Mouse (Mus musculus) ZHBTc4 (cell line): ENCODE data around the gene Epop.

Experiments used
- DNase-seq: peaks from one replicate; pipeline ENCODE4 v3.0.0-alpha.2; 2011; ENCODE audit warnings: low read depth, low spot score

Epop gene

GRCm38 (mm10) chr11:97590227-97590960 lies 39.1 kb downstream of the Epop start:
- DNase-seq: no peak

- peak; percentile 51 for DNase-seq
Observed at GRCm38 (mm10) chr11:97589216-97589615, 40.3 kb downstream of the Epop start.

- peak; percentile 52 for DNase-seq
Observed at GRCm38 (mm10) chr11:97585932-97586331, 43.6 kb downstream of the Epop start.

GRCm38 (mm10) chr11:97584476-97584875 lies 45.0 kb downstream of the Epop start:
- DNase-seq: no peak

GRCm38 (mm10) chr11:97579088-97579857 lies 50.2 kb downstream of the Epop start:
- peak; percentile 63 for DNase-seq

- no peak for DNase-seq
Observed at GRCm38 (mm10) chr11:97578286-97578685, 51.2 kb downstream of the Epop start.
